Mouse (Mus musculus) right cerebral cortex, postnatal 10 days (tissue): ENCODE measurements at regions not wholly inside any gene's neighbourhood (a gene's known extent, or its start where the extent isn't known, plus 50 kb on each side); places are given as distances from the start of the nearest gene placed in this dataset.

Experiments used
- DNase-seq, 2 experiments: peaks; one replicate each; pipeline ENCODE4 v3.0.0; 2021; ENCODE audit warnings: low spot score in 2 of 2

DNA sequence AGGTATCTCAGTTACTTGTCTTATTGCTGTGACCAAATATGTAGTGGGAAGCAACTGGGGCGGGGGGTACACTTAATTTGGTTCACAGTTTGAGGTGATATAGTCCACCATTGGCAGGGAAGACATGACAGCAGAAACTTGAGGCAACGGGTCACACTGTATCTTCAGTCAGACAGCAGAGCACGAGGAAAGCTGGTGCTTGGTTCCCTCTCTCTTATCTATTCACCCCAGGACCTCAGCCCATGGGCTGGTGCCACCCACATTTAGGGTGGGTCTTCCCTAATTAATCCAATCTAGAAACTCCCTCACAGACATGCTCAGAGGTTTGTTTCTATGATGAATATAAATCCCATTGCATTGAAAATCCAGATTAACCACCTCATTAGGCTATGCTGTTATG lies 56.5 kb downstream of the Otud1 start:
- DNase-seq, result no peak

DNA sequence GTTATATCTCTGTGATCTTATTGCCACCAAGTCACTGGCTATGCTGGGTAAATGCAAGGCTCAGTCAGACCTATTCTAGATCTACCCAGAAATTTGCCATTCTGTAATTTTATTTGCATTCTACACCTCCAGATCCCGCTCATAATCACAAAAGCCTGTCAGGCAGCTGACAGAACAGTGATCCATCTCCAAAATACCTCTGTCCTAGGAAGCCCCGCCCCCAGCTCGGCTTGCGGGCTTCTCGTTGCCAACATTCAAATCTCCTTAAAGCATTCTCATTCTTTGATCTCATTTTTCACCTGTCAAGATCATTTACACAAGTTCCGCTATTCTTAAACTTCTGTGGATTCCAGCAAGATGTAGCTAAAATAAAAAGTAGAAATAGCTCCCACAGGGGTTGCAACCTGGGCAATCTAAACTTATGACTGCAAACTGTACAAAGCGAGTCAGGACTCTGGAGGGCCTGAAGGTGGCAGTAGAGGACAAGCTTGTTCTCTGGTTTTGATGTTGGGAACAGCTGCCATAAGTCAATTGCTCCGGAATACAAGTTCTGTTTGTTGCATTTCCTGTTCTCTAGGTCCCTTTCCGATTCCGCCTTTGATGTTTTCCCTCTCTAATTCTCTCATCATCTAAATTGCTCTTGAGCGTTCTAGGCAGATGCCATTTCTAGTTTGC lies 58.1 kb downstream of the Otud1 start:
- peak; percentile 73 to 80 for DNase-seq

- no peak for DNase-seq
Observed at GRCm38 (mm10) chr2:19716388-19716787, 58.8 kb downstream of the Otud1 start.

- DNase-seq, result no peak
Observed at GRCm38 (mm10) chr2:19726085-19726484, 68.5 kb downstream of the Otud1 start.

DNA sequence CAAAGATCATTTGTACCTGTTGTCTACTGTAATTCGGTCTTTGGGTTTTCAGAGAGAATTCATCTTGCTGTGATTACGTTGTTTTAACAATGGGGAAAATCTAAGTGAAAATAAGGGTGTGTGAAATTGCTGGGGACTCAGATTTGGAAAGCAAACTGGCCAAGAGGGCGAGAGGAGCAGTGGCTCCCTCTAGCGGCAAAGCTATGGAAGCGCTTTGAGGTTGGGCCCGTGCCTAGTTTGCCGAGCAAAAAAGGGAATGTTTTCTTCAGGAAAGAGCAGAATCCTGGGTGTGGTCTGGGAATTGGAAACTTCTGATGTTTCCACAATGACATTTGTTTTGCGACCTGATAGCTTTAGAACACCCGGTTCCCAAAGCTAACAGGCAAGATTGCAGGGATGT lies 69.4 kb downstream of the Otud1 start:
- peak in 1 of 2 experiments; percentile 28 for DNase-seq

GRCm38 (mm10) chr2:19732922-19733859 lies 75.6 kb downstream of the Otud1 start:
- DNase-seq, result no peak

DNA sequence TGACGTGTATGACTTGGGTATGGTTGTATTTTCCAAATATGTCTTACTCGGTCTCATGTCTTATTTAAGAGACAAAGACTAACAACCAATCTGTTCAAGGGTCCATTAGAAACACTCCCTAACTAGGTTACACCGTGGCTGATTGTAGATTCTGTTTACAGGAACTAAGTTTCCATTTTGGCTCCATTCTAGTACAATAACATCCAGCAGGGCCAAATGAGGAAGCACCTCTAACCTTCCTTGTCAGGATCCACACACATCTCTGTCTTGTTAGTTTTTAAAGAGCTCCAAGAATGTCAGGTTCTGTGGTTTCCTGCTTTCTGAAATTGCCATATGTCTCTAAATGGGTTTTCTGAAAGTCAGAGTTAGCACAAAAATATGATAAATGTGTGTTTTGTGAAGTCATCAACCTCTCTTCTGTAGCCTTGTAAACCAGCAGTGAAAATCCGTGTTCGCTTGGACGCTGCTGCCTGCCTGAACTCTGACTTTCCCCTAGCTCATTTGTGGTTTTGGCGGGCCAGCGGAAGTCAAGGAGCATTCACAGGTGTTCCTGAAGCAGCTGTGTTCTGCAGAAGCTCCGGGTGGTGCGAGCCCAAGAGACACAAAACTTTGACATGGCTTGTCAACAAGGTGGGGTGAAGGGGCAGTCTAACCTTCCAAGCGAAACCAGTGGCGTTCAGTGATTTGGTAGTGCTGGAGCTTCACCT lies 76.8 kb downstream of the Otud1 start:
- no peak for DNase-seq

DNA sequence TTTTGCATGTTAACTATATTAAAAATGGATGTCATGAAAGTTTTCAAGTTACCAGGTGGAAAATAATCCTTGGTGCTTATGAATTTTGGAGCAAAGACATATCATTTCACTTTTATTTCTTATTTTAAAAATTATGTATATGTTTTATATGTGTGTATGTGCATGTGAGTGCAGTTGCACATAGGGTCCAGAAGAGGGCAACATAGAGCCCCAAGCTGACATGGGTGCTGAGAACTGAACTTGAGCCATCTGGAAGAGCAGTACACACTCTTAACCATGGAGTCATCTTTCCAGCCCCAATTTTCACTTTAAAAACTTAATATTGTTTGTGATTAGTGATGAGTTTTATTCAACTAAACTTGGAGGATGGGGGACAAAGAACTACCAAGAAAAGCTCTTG lies 84.0 kb downstream of the Otud1 start:
- no peak for DNase-seq

GRCm38 (mm10) chr2:19743467-19743866 lies 85.9 kb downstream of the Otud1 start:
- DNase-seq, result no peak

GRCm38 (mm10) chr2:19744986-19745660 lies 87.6 kb downstream of the Otud1 start:
- no peak for DNase-seq

DNA sequence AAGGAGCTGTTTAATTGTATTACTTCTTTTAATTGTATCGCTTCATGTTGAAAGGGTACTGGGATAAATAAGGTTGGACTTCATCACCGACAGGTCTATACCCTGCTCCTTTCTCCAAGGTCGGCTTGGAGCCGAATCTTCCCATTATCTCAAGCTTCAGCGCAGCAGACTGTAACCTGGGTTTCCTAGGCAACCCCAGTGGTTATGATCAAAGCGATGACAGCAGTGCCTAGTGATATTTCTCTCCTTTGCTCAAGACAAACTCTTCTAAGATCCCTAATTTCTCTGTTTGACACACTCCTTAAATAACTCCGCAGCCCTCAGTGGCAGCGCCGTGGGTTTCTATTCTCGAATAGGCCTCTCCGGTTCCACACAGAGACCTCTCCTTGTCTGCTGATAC lies 95.2 kb downstream of the Otud1 start:
- DNase-seq, result peak in 1 of 2 experiments; percentile 20

- no peak for DNase-seq
Observed at GRCm38 (mm10) chr2:19753479-19753878, 95.9 kb downstream of the Otud1 start.

- DNase-seq, result no peak
Observed at GRCm38 (mm10) chr2:19757910-19758309, 100.4 kb downstream of the Otud1 start.

- DNase-seq, result peak; percentile 31 to 35
Observed at GRCm38 (mm10) chr2:19759169-19759568, 101.6 kb downstream of the Otud1 start.

DNA sequence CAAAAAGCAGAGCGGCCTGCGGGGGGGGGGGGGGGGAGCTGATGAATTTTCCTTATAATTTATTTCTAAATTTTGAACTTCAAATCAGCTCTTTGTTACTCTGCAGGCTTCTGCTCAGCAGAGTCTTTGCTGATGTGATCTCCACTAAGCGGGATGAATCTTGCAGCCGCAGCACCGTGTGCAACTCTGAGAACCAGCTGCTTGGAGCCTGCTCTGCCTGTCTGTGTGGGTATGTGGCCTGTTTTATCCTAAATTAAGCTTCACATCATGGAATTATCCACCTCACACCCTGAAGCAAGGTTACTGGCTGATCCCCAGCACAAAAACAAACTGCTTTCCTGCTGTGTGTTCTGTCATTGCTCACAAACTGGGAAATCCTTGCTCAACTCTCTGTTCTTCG lies 102.0 kb downstream of the Otud1 start:
- no peak for DNase-seq

DNA sequence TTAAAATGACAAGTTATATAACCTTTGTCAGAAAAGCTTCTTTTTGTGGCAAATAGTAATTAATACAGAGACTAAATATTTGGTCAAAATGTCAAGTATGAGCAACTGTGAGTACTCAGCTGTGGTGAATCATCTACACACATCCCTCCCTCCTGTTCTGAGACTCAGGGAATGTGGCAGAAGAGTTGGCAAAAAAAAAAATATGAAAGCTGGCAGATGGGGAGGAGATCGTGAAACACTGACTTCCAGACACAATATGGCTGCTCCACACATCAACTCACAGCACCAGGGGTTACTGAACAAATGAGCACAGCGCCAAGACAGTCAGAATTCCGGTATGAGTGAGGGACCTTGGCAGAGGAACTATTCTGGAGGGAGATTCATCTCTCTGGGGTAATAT lies 105.4 kb downstream of the Otud1 start:
- DNase-seq, result no peak

GRCm38 (mm10) chr2:19784913-19785312 lies 124.7 kb upstream of the Etl4 start:
- DNase-seq, result no peak

- no peak for DNase-seq
Observed at GRCm38 (mm10) chr2:19785663-19786260, 123.8 kb upstream of the Etl4 start.

- DNase-seq, result no peak
Observed at GRCm38 (mm10) chr2:19792177-19792576, 117.4 kb upstream of the Etl4 start.

DNA sequence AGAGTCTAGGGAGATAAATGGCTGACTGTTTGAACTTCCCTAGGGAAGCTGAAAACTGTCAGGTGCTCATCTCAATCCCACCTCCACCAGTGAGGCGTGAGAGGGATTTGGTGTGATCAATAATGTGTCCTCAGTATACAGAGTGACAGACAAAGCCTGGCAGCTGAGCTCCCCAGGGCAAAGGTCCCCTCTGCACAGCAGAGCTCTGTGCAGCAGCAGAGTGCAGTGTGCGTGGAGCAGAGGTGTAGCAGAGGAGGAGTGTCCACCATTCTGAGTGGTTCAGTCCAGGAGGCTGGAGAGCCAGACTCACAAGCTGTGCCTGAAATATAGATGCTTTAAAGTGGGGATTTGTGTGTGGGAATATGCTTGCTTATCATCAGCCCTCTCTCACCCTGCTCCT lies 112.8 kb upstream of the Etl4 start:
- DNase-seq, result no peak
